Mouse (Mus musculus): ENCODE results near the gene Gm26897. TPM values are rescaled to one million over a fixed set of nuclear protein-coding genes. Genes with fewer than 3 reads are reported as not detected.

Gene Gm26897
- polyA plus RNA-seq, 1 experiment, result not detected

GRCm38 (mm10) chr5:111742290-111742898 lies 8.7 kb downstream of the Gm26897 start:
- H3K4me1 ChIP-seq (ENCODE audit: control insufficient read depth, insufficient read depth, low read length), result no peaks in the 10 kb centered on the region
- TF ChIP-seq CTCF (IDR thresholded peaks at IDR 0.05; ENCODE audit: low read depth, low read length) (no peak), POLR2A (IDR thresholded peaks at IDR 0.05; ENCODE audit: borderline replicate concordance, low read depth, low read length) (no peak)
- no peak overlapping the region for H3K4me3 ChIP-seq (ENCODE audit: insufficient read depth, low read length)
- H3K27ac ChIP-seq (ENCODE audit: insufficient read depth, low read depth, low read length), result no peak overlapping the region

DNA sequence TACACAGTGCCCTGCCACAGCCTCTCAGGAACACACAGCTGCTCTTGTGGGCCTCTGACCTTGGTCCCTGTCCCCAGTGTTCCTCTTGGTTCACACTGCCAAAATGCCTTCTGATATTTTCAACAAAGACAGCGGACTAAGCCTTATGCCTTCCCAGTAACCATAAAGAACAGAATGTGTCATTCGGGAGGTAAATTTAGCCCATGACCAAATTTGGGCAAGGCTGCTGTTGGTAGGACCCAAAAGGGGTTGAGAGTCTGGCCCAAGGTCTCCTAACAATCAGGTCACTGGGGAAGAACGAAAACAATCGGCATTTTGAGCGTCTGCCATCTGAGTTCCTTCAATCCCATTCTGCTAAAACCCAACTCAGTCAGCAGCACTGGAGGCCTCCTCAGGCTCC lies 15.9 kb downstream of the Gm26897 start:
- TF ChIP-seq POLR2A (IDR thresholded peaks at IDR 0.05; ENCODE audit: borderline replicate concordance, low read depth, low read length) (no peak), CTCF (IDR thresholded peaks at IDR 0.05; ENCODE audit: low read depth, low read length) (no peak)
- H3K27ac ChIP-seq (ENCODE audit: insufficient read depth, low read depth, low read length), result no peak overlapping the region

GRCm38 (mm10) chr5:111750092-111750491 lies 16.4 kb downstream of the Gm26897 start:
- Histone ChIP-seq H3K4me1 (ENCODE audit: control insufficient read depth, insufficient read depth, low read length) (no peaks in the 10 kb centered on the region), H3K4me3 (ENCODE audit: insufficient read depth, low read length) (no peak overlapping the region), H3K27ac (ENCODE audit: insufficient read depth, low read depth, low read length) (no peak overlapping the region)
- TF ChIP-seq CTCF (IDR thresholded peaks at IDR 0.05; ENCODE audit: low read depth, low read length), result no peak
- no peak for TF ChIP-seq POLR2A (IDR thresholded peaks at IDR 0.05; ENCODE audit: borderline replicate concordance, low read depth, low read length)

More for the DNA sequence above, 15.9 kb downstream of the Gm26897 start:
- Histone ChIP-seq H3K4me3 (ENCODE audit: insufficient read depth, low read length) (no peak overlapping the region), H3K4me1 (ENCODE audit: control insufficient read depth, insufficient read depth, low read length) (no peaks in the 10 kb centered on the region)

DNA sequence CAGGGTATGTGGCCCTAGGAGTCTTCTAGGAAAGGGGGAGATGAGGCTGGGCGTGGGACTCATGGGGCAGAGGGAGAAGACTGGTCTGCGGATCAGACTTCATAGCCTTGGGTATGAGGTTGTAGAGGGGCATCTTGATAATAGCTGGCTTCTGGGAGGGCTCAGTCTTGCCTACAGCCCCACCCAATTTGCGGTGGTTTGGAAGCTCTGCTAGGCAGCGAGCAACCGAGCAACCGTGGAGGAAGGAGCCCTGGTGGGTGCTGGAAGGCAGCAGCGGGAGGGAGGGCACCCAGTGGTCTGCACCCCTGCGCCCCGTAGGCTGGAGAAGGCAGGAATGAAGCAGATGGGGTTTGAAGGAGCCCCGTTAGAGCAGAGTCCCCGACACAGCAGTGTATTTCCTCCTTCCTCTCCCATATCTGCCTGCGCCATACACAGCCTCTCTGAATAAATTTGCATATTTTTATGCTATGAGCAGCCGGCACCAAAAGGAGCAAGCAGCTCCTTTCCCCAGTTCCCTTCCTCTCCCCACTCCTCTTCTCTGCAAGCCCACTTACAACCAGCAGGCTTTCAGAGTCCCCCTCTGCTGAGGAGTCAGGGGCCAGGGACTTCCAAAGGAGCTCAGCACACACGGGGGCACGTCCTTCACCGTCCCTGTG lies 20.9 kb downstream of the Gm26897 start:
- H3K4me3 ChIP-seq (ENCODE audit: insufficient read depth, low read length), result no peak overlapping the region
- H3K4me1 ChIP-seq (ENCODE audit: control insufficient read depth, insufficient read depth, low read length), result no peaks in the 10 kb centered on the region
- H3K27ac ChIP-seq (ENCODE audit: insufficient read depth, low read depth, low read length), result no peak overlapping the region
- TF ChIP-seq CTCF (IDR thresholded peaks at IDR 0.05; ENCODE audit: low read depth, low read length) (no peak), POLR2A (IDR thresholded peaks at IDR 0.05; ENCODE audit: borderline replicate concordance, low read depth, low read length) (no peak)

DNA sequence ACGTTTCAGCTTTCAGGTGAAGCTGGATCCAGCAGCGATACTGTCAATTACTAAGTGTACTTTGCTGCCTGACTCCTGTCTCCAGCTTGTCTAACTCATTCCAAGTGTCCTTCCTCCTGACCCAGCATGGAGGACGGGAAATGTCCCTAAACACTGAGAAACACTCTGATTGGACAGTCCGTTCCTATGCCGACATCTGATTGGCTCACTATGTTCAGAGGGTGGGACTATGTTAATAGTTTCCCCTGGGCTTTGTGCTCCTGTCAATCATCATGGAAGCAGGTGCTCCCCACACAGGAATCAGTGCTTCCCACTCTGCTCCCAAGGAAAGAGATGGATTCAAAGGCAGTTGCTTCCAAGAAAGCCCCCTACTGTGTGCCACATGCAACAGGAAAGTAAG lies 21.6 kb downstream of the Gm26897 start:
- Histone ChIP-seq H3K4me1 (ENCODE audit: control insufficient read depth, insufficient read depth, low read length) (no peaks in the 10 kb centered on the region), H3K27ac (ENCODE audit: insufficient read depth, low read depth, low read length) (no peak overlapping the region), H3K4me3 (ENCODE audit: insufficient read depth, low read length) (no peak overlapping the region)
- TF ChIP-seq POLR2A (IDR thresholded peaks at IDR 0.05; ENCODE audit: borderline replicate concordance, low read depth, low read length), result no peak
- TF ChIP-seq CTCF (IDR thresholded peaks at IDR 0.05; ENCODE audit: low read depth, low read length), result no peak

- TF ChIP-seq CTCF (IDR thresholded peaks at IDR 0.05; ENCODE audit: low read depth, low read length) (no peak), POLR2A (IDR thresholded peaks at IDR 0.05; ENCODE audit: borderline replicate concordance, low read depth, low read length) (no peak)
- H3K27ac ChIP-seq (ENCODE audit: insufficient read depth, low read depth, low read length), result no peak overlapping the region
- H3K4me3 ChIP-seq (ENCODE audit: insufficient read depth, low read length), result no peak overlapping the region
These were observed 27.2 kb downstream of the Gm26897 start for GRCm38 (mm10) chr5:111760721-111761480.

GRCm38 (mm10) chr5:111761574-111761973 lies 27.9 kb downstream of the Gm26897 start:
- Histone ChIP-seq H3K4me3 (ENCODE audit: insufficient read depth, low read length) (no peak overlapping the region), H3K4me1 (ENCODE audit: control insufficient read depth, insufficient read depth, low read length) (no peaks in the 10 kb centered on the region), H3K27ac (ENCODE audit: insufficient read depth, low read depth, low read length) (no peak overlapping the region)
- TF ChIP-seq CTCF (IDR thresholded peaks at IDR 0.05; ENCODE audit: low read depth, low read length) (no peak), POLR2A (IDR thresholded peaks at IDR 0.05; ENCODE audit: borderline replicate concordance, low read depth, low read length) (no peak)

More at GRCm38 (mm10) chr5:111760721-111761480, 27.2 kb downstream of the Gm26897 start:
- no peaks in the 10 kb centered on the region for H3K4me1 ChIP-seq (ENCODE audit: control insufficient read depth, insufficient read depth, low read length)

GRCm38 (mm10) chr5:111762085-111762484 lies 28.4 kb downstream of the Gm26897 start:
- TF ChIP-seq POLR2A (IDR thresholded peaks at IDR 0.05; ENCODE audit: borderline replicate concordance, low read depth, low read length), result no peak
- no peak overlapping the region for H3K27ac ChIP-seq (ENCODE audit: insufficient read depth, low read depth, low read length)

DNA sequence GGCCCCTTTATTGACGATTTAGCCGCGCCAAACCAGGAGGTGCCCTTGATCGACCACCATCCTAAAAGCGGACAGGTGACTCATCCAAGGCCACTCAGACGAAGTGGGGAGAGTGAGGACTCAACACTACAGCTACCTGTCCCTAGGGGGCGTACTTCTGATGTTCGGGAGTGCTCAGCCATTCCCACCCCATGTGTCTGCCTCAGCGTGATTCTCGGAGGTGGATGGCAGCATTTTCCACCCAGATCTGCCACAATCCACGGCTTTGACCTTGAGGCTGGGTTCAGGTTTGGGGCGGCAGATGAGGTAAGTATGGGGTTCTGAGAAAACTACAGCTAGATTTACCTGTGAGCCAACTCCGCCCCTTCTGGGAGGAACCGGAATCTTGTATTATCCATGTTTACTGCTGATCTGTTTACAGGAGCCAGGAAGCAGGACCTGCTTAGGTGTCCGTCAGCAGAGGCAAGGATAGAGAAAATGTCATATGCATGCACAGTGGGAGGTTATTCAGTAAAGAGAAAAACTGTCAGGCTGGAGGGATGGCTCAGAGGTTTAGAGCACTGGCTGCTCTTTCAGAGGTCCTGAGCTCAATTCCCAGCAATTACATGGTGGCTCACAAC lies 32.1 kb downstream of the Gm26897 start:
- Histone ChIP-seq H3K4me1 (ENCODE audit: control insufficient read depth, insufficient read depth, low read length) (no peaks in the 10 kb centered on the region), H3K4me3 (ENCODE audit: insufficient read depth, low read length) (no peak overlapping the region), H3K27ac (ENCODE audit: insufficient read depth, low read depth, low read length) (no peak overlapping the region)
- TF ChIP-seq POLR2A (IDR thresholded peaks at IDR 0.05; ENCODE audit: borderline replicate concordance, low read depth, low read length), result no peak
- TF ChIP-seq CTCF (IDR thresholded peaks at IDR 0.05; ENCODE audit: low read depth, low read length), result no peak

More at GRCm38 (mm10) chr5:111762085-111762484, 28.4 kb downstream of the Gm26897 start:
- Histone ChIP-seq H3K4me1 (ENCODE audit: control insufficient read depth, insufficient read depth, low read length) (no peaks in the 10 kb centered on the region), H3K4me3 (ENCODE audit: insufficient read depth, low read length) (no peak overlapping the region)
